Mouse (Mus musculus): ENCODE data around the gene Tbc1d10c.

Tbc1d10c gene

GRCm38 (mm10) chr19:4189051-4189620, 1.9 kb downstream of the Tbc1d10c start:
- DNase-seq = no peak

- no peak for DNase-seq
Observed at GRCm38 (mm10) chr19:4187303-4187702, 3.8 kb downstream of the Tbc1d10c start.

GRCm38 (mm10) chr19:4184976-4185975, 5.8 kb downstream of the Tbc1d10c start:
- no peak for DNase-seq

GRCm38 (mm10) chr19:4183689-4184088, 7.4 kb downstream of the Tbc1d10c start:
- DNase-seq = peak; percentile 80

- DNase-seq = peak; percentile 71
Observed at GRCm38 (mm10) chr19:4181892-4182291, 9.2 kb downstream of the Tbc1d10c start.

GRCm38 (mm10) chr19:4180411-4180810, 10.7 kb downstream of the Tbc1d10c start:
- no peak for DNase-seq

GRCm38 (mm10) chr19:4175368-4175947, 15.6 kb downstream of the Tbc1d10c start, which contains the start of gene Carns1:
Gene Carns1, minus strand, starts transcription at chr19:4175479.
- DNase-seq = peak; percentile 64

- no peak for DNase-seq
Observed at GRCm38 (mm10) chr19:4172925-4173324, 18.2 kb downstream of the Tbc1d10c start.

- DNase-seq = no peak
Observed at GRCm38 (mm10) chr19:4171393-4172290, 19.4 kb downstream of the Tbc1d10c start.

GRCm38 (mm10) chr19:4170723-4171392, 20.2 kb downstream of the Tbc1d10c start:
- no peak for DNase-seq

GRCm38 (mm10) chr19:4169810-4170209, 21.3 kb downstream of the Tbc1d10c start:
- DNase-seq = no peak

GRCm38 (mm10) chr19:4169378-4169784, 21.7 kb downstream of the Tbc1d10c start:
- peak; percentile 99 for DNase-seq

- DNase-seq = no peak
Observed at GRCm38 (mm10) chr19:4166678-4167476, 24.2 kb downstream of the Tbc1d10c start.

- no peak for DNase-seq
Observed at GRCm38 (mm10) chr19:4164721-4165120, 26.4 kb downstream of the Tbc1d10c start.

GRCm38 (mm10) chr19:4164100-4164499, 27.0 kb downstream of the Tbc1d10c start:
- DNase-seq = no peak

- no peak for DNase-seq
Observed at GRCm38 (mm10) chr19:4163543-4163887, 27.6 kb downstream of the Tbc1d10c start.

- peak; percentile 98 for DNase-seq
Observed at GRCm38 (mm10) chr19:4162646-4163542, 28.2 kb downstream of the Tbc1d10c start, which contains the start of gene Rps6kb2. Gene Rps6kb2, minus strand, starts transcription at chr19:4163354.

- no peak for DNase-seq
Observed at GRCm38 (mm10) chr19:4159049-4159448, 32.0 kb downstream of the Tbc1d10c start.

GRCm38 (mm10) chr19:4156771-4157170, 34.3 kb downstream of the Tbc1d10c start:
- no peak for DNase-seq

GRCm38 (mm10) chr19:4156073-4156579, 35.0 kb downstream of the Tbc1d10c start:
- DNase-seq = no peak
